Mouse (Mus musculus): ENCODE measurements around the gene Rnase2a. TPM values are rescaled to one million over a fixed set of nuclear protein-coding genes. Genes with fewer than 3 reads are reported as not detected.

The Rnase2a gene
- not detected for polyA plus RNA-seq (2014; fragmentation: Illumina TruSeq; extraction: RNeasy Lipid Tissue Mini Kit (QIAGEN cat#74804); ENCODE audit: insufficient read depth, low read depth, low replicate concordance)

DNA sequence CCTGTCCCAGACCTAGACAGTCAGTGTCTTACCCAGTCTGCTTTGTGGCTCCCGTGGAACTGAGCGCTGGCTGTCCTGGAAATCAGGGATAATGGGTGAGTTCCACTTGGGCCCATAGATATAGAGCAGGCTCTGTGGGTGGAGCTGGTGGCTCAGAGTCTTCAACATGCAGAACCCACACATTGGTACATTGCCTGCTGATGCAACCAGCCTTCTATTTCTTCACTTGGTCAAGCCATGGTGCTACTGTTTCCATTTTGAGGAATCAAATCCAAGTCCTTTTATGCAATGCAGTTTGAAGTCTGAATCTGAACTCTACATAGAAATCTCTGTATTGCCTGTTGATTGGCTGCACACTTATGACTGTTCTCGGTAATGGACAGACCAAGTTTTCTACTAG, at the start of gene Rnase2a:
Gene Rnase2a, minus strand, starts transcription at position 72 of the 400 bp plus-strand sequence.

Other genes with a start within 250 kb of the Rnase2a start
- not detected for gene Rnase10, start 248.4 kb downstream of the Rnase2a start, polyA plus RNA-seq (2014; fragmentation: Illumina TruSeq; extraction: RNeasy Lipid Tissue Mini Kit (QIAGEN cat#74804); ENCODE audit: insufficient read depth, low read depth, low replicate concordance)
- gene Rnase9, start 214.2 kb downstream of the Rnase2a start, polyA plus RNA-seq (2014; fragmentation: Illumina TruSeq; extraction: RNeasy Lipid Tissue Mini Kit (QIAGEN cat#74804); ENCODE audit: insufficient read depth, low read depth, low replicate concordance) = not detected
- not detected for gene Rnase11, start 205.9 kb downstream of the Rnase2a start, polyA plus RNA-seq (2014; fragmentation: Illumina TruSeq; extraction: RNeasy Lipid Tissue Mini Kit (QIAGEN cat#74804); ENCODE audit: insufficient read depth, low read depth, low replicate concordance)
- gene Rnase12, start 198.5 kb downstream of the Rnase2a start, polyA plus RNA-seq (2014; fragmentation: Illumina TruSeq; extraction: RNeasy Lipid Tissue Mini Kit (QIAGEN cat#74804); ENCODE audit: insufficient read depth, low read depth, low replicate concordance) = not detected
- 1.1 TPM for gene Olfr750, start 181.7 kb downstream of the Rnase2a start, polyA plus RNA-seq (2014; fragmentation: Illumina TruSeq; extraction: RNeasy Lipid Tissue Mini Kit (QIAGEN cat#74804); ENCODE audit: insufficient read depth, low read depth, low replicate concordance)
- 581 TPM for gene Rnase4, start 165.0 kb downstream of the Rnase2a start, polyA plus RNA-seq (2014; fragmentation: Illumina TruSeq; extraction: RNeasy Lipid Tissue Mini Kit (QIAGEN cat#74804); ENCODE audit: insufficient read depth, low read depth, low replicate concordance)
- 75.0 TPM for gene Ang, start 165.0 kb downstream of the Rnase2a start, polyA plus RNA-seq (2014; fragmentation: Illumina TruSeq; extraction: RNeasy Lipid Tissue Mini Kit (QIAGEN cat#74804); ENCODE audit: insufficient read depth, low read depth, low replicate concordance)
- gene Eddm3b, start 141.7 kb downstream of the Rnase2a start, polyA plus RNA-seq (2014; fragmentation: Illumina TruSeq; extraction: RNeasy Lipid Tissue Mini Kit (QIAGEN cat#74804); ENCODE audit: insufficient read depth, low read depth, low replicate concordance) = not detected
- 18.2 TPM for gene Rnase6, start 132.2 kb downstream of the Rnase2a start, polyA plus RNA-seq (2014; fragmentation: Illumina TruSeq; extraction: RNeasy Lipid Tissue Mini Kit (QIAGEN cat#74804); ENCODE audit: insufficient read depth, low read depth, low replicate concordance)
- gene Rnase1, start 109.3 kb downstream of the Rnase2a start, polyA plus RNA-seq (2014; fragmentation: Illumina TruSeq; extraction: RNeasy Lipid Tissue Mini Kit (QIAGEN cat#74804); ENCODE audit: insufficient read depth, low read depth, low replicate concordance) = not detected
- not detected for gene Rnase2b, start 93.9 kb downstream of the Rnase2a start, polyA plus RNA-seq (2014; fragmentation: Illumina TruSeq; extraction: RNeasy Lipid Tissue Mini Kit (QIAGEN cat#74804); ENCODE audit: insufficient read depth, low read depth, low replicate concordance)
- not detected for gene Ang2, start 57.0 kb downstream of the Rnase2a start, polyA plus RNA-seq (2014; fragmentation: Illumina TruSeq; extraction: RNeasy Lipid Tissue Mini Kit (QIAGEN cat#74804); ENCODE audit: insufficient read depth, low read depth, low replicate concordance)
- gene Ear14, start 52.7 kb downstream of the Rnase2a start, polyA plus RNA-seq (2014; fragmentation: Illumina TruSeq; extraction: RNeasy Lipid Tissue Mini Kit (QIAGEN cat#74804); ENCODE audit: insufficient read depth, low read depth, low replicate concordance) = not detected
- gene Gm7247, start 105.6 kb upstream of the Rnase2a start, polyA plus RNA-seq (2014; fragmentation: Illumina TruSeq; extraction: RNeasy Lipid Tissue Mini Kit (QIAGEN cat#74804); ENCODE audit: insufficient read depth, low read depth, low replicate concordance) = not detected
- gene Vmn2r88, start 154.7 kb upstream of the Rnase2a start, polyA plus RNA-seq (2014; fragmentation: Illumina TruSeq; extraction: RNeasy Lipid Tissue Mini Kit (QIAGEN cat#74804); ENCODE audit: insufficient read depth, low read depth, low replicate concordance) = not detected
- not detected for gene Vmn2r89, start 195.7 kb upstream of the Rnase2a start, polyA plus RNA-seq (2014; fragmentation: Illumina TruSeq; extraction: RNeasy Lipid Tissue Mini Kit (QIAGEN cat#74804); ENCODE audit: insufficient read depth, low read depth, low replicate concordance)

All from lung, adult 10 weeks (tissue).